8 mouse cellular contexts compared by ENCODE assay signal in the genomic region with DNA sequence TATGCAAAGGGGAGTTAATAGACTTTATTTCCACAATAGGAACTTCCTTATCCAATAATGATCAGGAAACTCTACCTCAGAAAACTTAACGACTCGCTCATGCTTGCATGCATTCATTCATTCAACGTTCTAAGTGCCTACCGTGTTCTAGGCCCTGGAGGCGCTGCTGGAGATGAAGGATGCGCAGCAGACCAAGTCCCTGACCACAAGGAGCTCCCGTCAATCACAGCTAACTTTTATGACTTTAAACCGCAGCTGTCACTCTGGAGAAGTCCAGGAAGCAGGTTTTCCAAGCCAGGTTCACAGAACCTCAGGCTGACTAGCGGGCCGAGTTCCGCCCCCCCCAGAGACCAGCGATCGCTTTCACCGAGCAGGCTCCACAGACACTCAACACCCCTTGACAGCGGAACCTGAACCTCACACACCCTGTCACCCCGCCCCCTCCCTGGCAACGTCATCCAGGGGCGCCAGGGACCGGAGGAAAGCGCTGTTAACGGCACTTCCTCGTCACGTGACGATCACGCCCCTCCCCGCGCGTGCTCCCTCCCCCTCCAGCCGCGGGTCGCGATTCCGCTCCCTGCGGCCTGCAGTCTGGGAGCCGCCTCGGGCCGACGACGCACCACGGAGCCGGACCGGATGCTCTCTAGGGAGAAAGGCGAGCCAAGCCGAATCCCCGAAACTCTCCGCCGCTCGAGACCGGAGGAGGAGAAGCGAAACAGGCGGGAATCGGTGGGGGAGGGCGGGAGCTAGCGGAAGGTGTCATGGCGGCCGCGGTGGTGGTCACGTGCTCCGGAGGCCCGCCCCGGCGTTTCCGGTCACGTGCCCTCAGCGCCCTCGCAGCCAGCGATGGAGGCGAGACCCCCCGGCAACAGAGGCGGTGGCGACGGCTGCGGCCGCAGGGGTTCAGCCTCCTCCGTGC. TPM values are rescaled to one million over a fixed set of nuclear protein-coding genes. Genes with fewer than 3 reads are reported as not detected.
DNase-seq lines count a peak whose midpoint lies in the region; ATAC-seq and TF ChIP-seq lines count a peak whose summit lies in the region.

Hps5 (minus strand) TSS at position 778 of the 919 bp plus-strand sequence.
Gtf2h1 (plus strand) TSS at position 817 of the 919 bp plus-strand sequence.

- peak; percentile 97 for ATAC-seq in forebrain, embryonic 15.5 days (replicated peaks)
- peak; percentile 99 for ATAC-seq in neutrophil, adult 5-6 weeks (ENCODE audit: extremely low read depth, insufficient number of reproducible peaks, low FRiP score, poor library complexity, severe bottlenecking)

- no peaks in the 10 kb centered on the region for H3K9me3 ChIP-seq in forebrain, embryonic 15.5 days

- peaks cover 11% of the 10 kb centered on the region for H3K36me3 ChIP-seq in forebrain, embryonic 15.5 days

- intact Hi-C loops in heart, postnatal 25 days (cut with DNase I), result loop anchor here (1.0 to 5.0 kb wide), 3 partner anchors 51 to 212 kb away; partner anchors contain the start of gene Spty2d1

- peak; percentile 48 for TF ChIP-seq POLR2A in lung, adult 2 months (IDR thresholded peaks at IDR 0.05; ENCODE audit: borderline replicate concordance, extremely low read depth, low read depth, low read length)

- under 1% methylated on average over 75 of the region's 75 CpGs for WGBS in forebrain, embryonic 15.5 days
- WGBS in lung, adult 2 months, result under 1% methylated on average over 75 of the region's 75 CpGs

- 0 out of 2 replicates have a peak, but pooled peaks have one; percentile 3 for TF ChIP-seq CTCF in lung, adult 2 months (IDR thresholded peaks at IDR 0.05; ENCODE audit: insufficient read depth, low read length)

- H3K4me3 ChIP-seq in forebrain, embryonic 15.5 days, result peak within 1 kb of the TSS; percentile 89
- peak within 1 kb of the TSS; percentile 94 for H3K4me3 ChIP-seq in lung, adult 2 months (replicated peaks; ENCODE audit: extremely low read depth, low read depth, low read length)

- peak within 1 kb of the TSS; percentile 93 for H3K27ac ChIP-seq in forebrain, embryonic 15.5 days (replicated peaks)

- no peaks in the 10 kb centered on the region for H3K27me3 ChIP-seq in forebrain, embryonic 15.5 days

- peaks cover 30% of the 10 kb centered on the region for H3K4me1 ChIP-seq in forebrain, embryonic 15.5 days
- peaks cover 9% of the 10 kb centered on the region for H3K4me1 ChIP-seq in lung, adult 2 months (ENCODE audit: control insufficient read depth, insufficient read depth, low read length)

- peak within 1 kb of the TSS; percentile 94 for H3K9ac ChIP-seq in forebrain, embryonic 15.5 days (replicated peaks)

- peak within 1 kb of the TSS; percentile 89 for H3K4me2 ChIP-seq in forebrain, embryonic 15.5 days (replicated peaks)

- peak; percentile 98 for DNase-seq in ES-CJ7 (ENCODE audit: low read depth, low spot score)
- peak; percentile 96 for DNase-seq in cerebellum, adult 11 months
- DNase-seq in heart, postnatal 25 days (ENCODE audit: low spot score), result peak; percentile 93
- DNase-seq in layer of hippocampus, adult 18-20 months (ENCODE audit: low spot score in 2 of 2), result peak; percentile 95 to 98
- peak; percentile 98 for DNase-seq in lung, adult 2 months
- DNase-seq in thymus, adult 18-20 months, result peak; percentile 97 to 98

RNA-seq across cellular contexts. Expression of gene Hps5, which starts in this region (rescaled TPM):
- polyA plus RNA-seq in forebrain, embryonic 15.5 days (2015; fragmentation: Nextera tagmentation; extraction: Ambion mirVana), result 15.1 and 16.5 TPM in 2 replicates
- total RNA-seq in heart, postnatal 25 days (2021), result 10 to 100 TPM in 1 of 2 experiments, 1 to 10 TPM in 1; 8.6 to 10.5 TPM
- 10 to 100 TPM; 14.4 to 15.1 TPM for total RNA-seq in layer of hippocampus, adult 18-20 months (2021)
- 12.3 and 15.4 TPM in 2 replicates for polyA plus RNA-seq in lung, adult 2 months (2012; rRNA removed)
- total RNA-seq in neutrophil, adult 5-6 weeks (2017), result 48.5 and 56.5 TPM in 2 replicates

RNA-seq across cellular contexts. Expression of gene Gtf2h1, which starts in this region (rescaled TPM):
- polyA plus RNA-seq in forebrain, embryonic 15.5 days (2015; fragmentation: Nextera tagmentation; extraction: Ambion mirVana), result 48.8 and 51.5 TPM in 2 replicates
- 10 to 100 TPM; 15.7 to 16.9 TPM for total RNA-seq in heart, postnatal 25 days (2021)
- 10 to 100 TPM; 39.7 to 41.8 TPM for total RNA-seq in layer of hippocampus, adult 18-20 months (2021)
- 6.7 and 7.4 TPM in 2 replicates for polyA plus RNA-seq in lung, adult 2 months (2012; rRNA removed)
- 46.4 and 57.8 TPM in 2 replicates for total RNA-seq in neutrophil, adult 5-6 weeks (2017)

Comparison
In these comparisons a context has a peak if more than half of its experiments do, and no peak if none do; other contexts are left out.
1. Peak in every context shown above with its lines: DNase-seq, ATAC-seq, H3K4me3 ChIP-seq and H3K27ac ChIP-seq.